Mouse (Mus musculus): Measurements from ENCODE around the gene Arid3a. TPM values are rescaled to one million over a fixed set of nuclear protein-coding genes. Genes with fewer than 3 reads are reported as not detected.

Arid3a gene
- total and polyA plus RNA-seq, 3 experiments = 11.8 to 17.2 TPM; not detected in 1

GRCm38 (mm10) chr10:79984195-79984816 lies 57.5 kb downstream of the Arid3a start, which contains the start of gene Tmem259:
Tmem259 (minus strand) TSS chr10:79984330.
- Histone ChIP-seq H3K79me2 (ENCODE audit: control insufficient read depth, insufficient read depth, low read length, poor library complexity) (peaks cover 30% of the 10 kb centered on the region), H3K36me3 (ENCODE audit: control insufficient read depth in 1 of 2, insufficient read depth in 2 of 2, low read length in 2 of 2) (peaks cover 0 to 5% of the 10 kb centered on the region in 2 experiments; a peak in 2 of 4 replicates), H3K9me3 (replicated peaks; ENCODE audit: insufficient read depth, low read length) (no peaks in the 10 kb centered on the region), H3K27me3 (ENCODE audit: control insufficient read depth in 1 of 2, insufficient read depth in 2 of 2, low read length in 2 of 2) (no peaks in the 10 kb centered on the region), H3K4me3 (ENCODE audit: control insufficient read depth in 1 of 2, insufficient read depth in 1 of 2, low read depth in 2 of 2, low read length in 2 of 2) (peak within 1 kb of the TSS; percentile 78 to 85), H3K9ac (ENCODE audit: control insufficient read depth, low read depth, low read length, poor library complexity, severe bottlenecking) (peak within 1 kb of the TSS; percentile 85), H3K4me1 (ENCODE audit: control insufficient read depth in 1 of 2, insufficient read depth in 2 of 2, low read length in 2 of 2) (peaks cover 0 to 14% of the 10 kb centered on the region in 2 experiments; a peak in 2 of 4 replicates), H3K27ac (ENCODE audit: control insufficient read depth, low read depth, low read length) (peak within 1 kb of the TSS; percentile 88)
- peak; percentile 96 for DNase-seq (ENCODE audit: low read depth, low spot score)
- no peak for TF ChIP-seq ZMIZ1 (IDR thresholded peaks at IDR 0.05; ENCODE audit: low read depth, low read length)
- peak; percentile 56 for TF ChIP-seq GATA1 (IDR thresholded peaks at IDR 0.05; ENCODE audit: low read depth, low read length)
- TF ChIP-seq POLR2AphosphoS5 (IDR thresholded peaks at IDR 0.05; ENCODE audit: borderline replicate concordance, low read depth, low read length) = 0 out of 2 replicates have a peak, but pooled peaks have one; percentile 25
- peak; percentile 58; the same call in 1 of the 2 replicates for TF ChIP-seq TBP (IDR thresholded peaks at IDR 0.05; ENCODE audit: low read depth, low read length)
- TF ChIP-seq ZC3H11A (IDR thresholded peaks at IDR 0.05; ENCODE audit: low read depth, low read length) = peak; percentile 59
- peak; percentile 41 to 80 (median 70) for TF ChIP-seq CTCF (IDR thresholded peaks at IDR 0.05 in 2 of 3, conservative IDR thresholded peaks at IDR 0.05 in 1 of 3; ENCODE audit: control insufficient read depth in 1 of 3, insufficient read depth in 1 of 3, low read depth in 2 of 3, low read length in 3 of 3, poor library complexity in 1 of 3, severe bottlenecking in 1 of 3)
- TF ChIP-seq NELFE (IDR thresholded peaks at IDR 0.05; ENCODE audit: low read depth, low read length) = peak; percentile 17
- TF ChIP-seq TCF12 (IDR thresholded peaks at IDR 0.05; ENCODE audit: low read depth, low read length) = peak; percentile 4; the same call in 1 of the 2 replicates
- no peak for TF ChIP-seq ZKSCAN1 (IDR thresholded peaks at IDR 0.05; ENCODE audit: low read depth, low read length)
- no peak; the same call in 1 of the 2 replicates for TF ChIP-seq KAT2A (conservative IDR thresholded peaks at IDR 0.05; ENCODE audit: low read depth, low read length)
- no peak for TF ChIP-seq GABPA (IDR thresholded peaks at IDR 0.05; ENCODE audit: low read depth, low read length)
- TF ChIP-seq TAL1 (IDR thresholded peaks at IDR 0.05; ENCODE audit: low read length) = no peak
- TF ChIP-seq MAX (IDR thresholded peaks at IDR 0.05; ENCODE audit: low read length) = peak; percentile 50; the same call in 1 of the 2 replicates
- TF ChIP-seq MYC (IDR thresholded peaks at IDR 0.05; ENCODE audit: low read depth, low read length) = peak; percentile 46; the same call in 1 of the 2 replicates
- peak; percentile 73; the same call in 1 of the 2 replicates for TF ChIP-seq MXI1 (IDR thresholded peaks at IDR 0.05; ENCODE audit: low read depth, low read length)
- peak; percentile 58 for TF ChIP-seq RAD21 (IDR thresholded peaks at IDR 0.05; ENCODE audit: low read depth, low read length)
- no peak for TF ChIP-seq POLR2AphosphoS2 (IDR thresholded peaks at IDR 0.05; ENCODE audit: low read length)
- TF ChIP-seq NRF1 (IDR thresholded peaks at IDR 0.05; ENCODE audit: insufficient read depth, low read depth, low read length, poor library complexity, severe bottlenecking) = peak; percentile 25; the same call in 1 of the 2 replicates
- peak; percentile 74 for TF ChIP-seq SIN3A (IDR thresholded peaks at IDR 0.05; ENCODE audit: low read length)
- TF ChIP-seq SMC3 (IDR thresholded peaks at IDR 0.05; ENCODE audit: low read depth, low read length) = peak; percentile 83
- TF ChIP-seq HCFC1 (IDR thresholded peaks at IDR 0.05; ENCODE audit: low read depth, low read length) = peak; percentile 53; the same call in 1 of the 2 replicates
- TF ChIP-seq ELF1 (IDR thresholded peaks at IDR 0.05; ENCODE audit: low read depth, low read length) = 0 out of 2 replicates have a peak, but pooled peaks have one; percentile 13
- no peak; a peak in 1 of 4 replicates for TF ChIP-seq POLR2A (IDR thresholded peaks at IDR 0.05; ENCODE audit: control insufficient read depth in 1 of 2, insufficient read depth in 1 of 2, low read depth in 1 of 2, low read length in 2 of 2, poor library complexity in 1 of 2)
- peak; percentile 36; the same call in 1 of the 2 replicates for TF ChIP-seq ETS1 (IDR thresholded peaks at IDR 0.05; ENCODE audit: low read depth, low read length)
